Mouse (Mus musculus): Measurements from ENCODE around the gene Mrpl54. TPM values are rescaled to one million over a fixed set of nuclear protein-coding genes. Genes with fewer than 3 reads are reported as not detected.

The Mrpl54 gene
- total and polyA plus RNA-seq, 3 experiments, result 137 to 421 (median 157) TPM

DNA sequence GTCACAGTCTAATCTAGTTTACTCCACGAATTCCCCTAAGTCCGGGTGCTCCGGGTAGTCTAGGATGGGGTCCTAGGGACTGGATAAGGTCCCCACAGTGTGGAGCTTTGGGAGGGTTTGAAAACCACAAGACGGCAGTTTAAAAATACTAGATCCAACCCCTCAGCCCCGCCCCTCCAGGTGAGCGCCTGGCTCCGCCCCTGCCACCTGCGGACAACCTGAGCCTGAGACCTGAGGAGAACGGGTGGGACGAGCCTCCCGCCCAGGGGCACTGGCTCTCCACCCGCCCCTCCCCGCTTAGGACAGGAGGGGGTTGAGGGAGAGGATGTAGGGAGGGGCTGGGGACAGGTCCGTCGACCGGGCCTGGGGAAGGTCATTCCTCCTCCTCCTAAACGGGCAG is 18.0 kb upstream of the Mrpl54 start:
- Histone ChIP-seq H3K79me2 (ENCODE audit: control insufficient read depth, insufficient read depth, low read length, poor library complexity) (no peaks in the 10 kb centered on the region), H3K4me3 (ENCODE audit: control insufficient read depth in 1 of 2, insufficient read depth in 1 of 2, low read depth in 2 of 2, low read length in 2 of 2) (no peak overlapping the region), H3K27ac (ENCODE audit: control insufficient read depth, low read depth, low read length) (no peak overlapping the region), H3K4me1 (ENCODE audit: control insufficient read depth in 1 of 2, insufficient read depth in 2 of 2, low read length in 2 of 2) (peaks cover 2 to 9% of the 10 kb centered on the region in 2 experiments; a peak in 3 of 4 replicates), H3K36me3 (ENCODE audit: control insufficient read depth in 1 of 2, insufficient read depth in 2 of 2, low read length in 2 of 2) (peaks cover 0 to 7% of the 10 kb centered on the region in 2 experiments; a peak in 2 of 4 replicates), H3K9ac (ENCODE audit: control insufficient read depth, low read depth, low read length, poor library complexity, severe bottlenecking) (no peak overlapping the region), H3K9me3 (replicated peaks; ENCODE audit: insufficient read depth, low read length) (no peaks in the 10 kb centered on the region), H3K27me3 (ENCODE audit: control insufficient read depth in 1 of 2, insufficient read depth in 2 of 2, low read length in 2 of 2) (no peaks in the 10 kb centered on the region)
- DNase-seq (ENCODE audit: low read depth, low spot score), result no peak
- TF ChIP-seq SMC3 (IDR thresholded peaks at IDR 0.05; ENCODE audit: low read depth, low read length) (no peak), HCFC1 (IDR thresholded peaks at IDR 0.05; ENCODE audit: low read depth, low read length) (no peak), POLR2AphosphoS2 (IDR thresholded peaks at IDR 0.05; ENCODE audit: low read length) (no peak), CHD1 (IDR thresholded peaks at IDR 0.05; ENCODE audit: low read depth, low read length) (no peak), MYC (IDR thresholded peaks at IDR 0.05; ENCODE audit: low read depth, low read length) (no peak), POLR2AphosphoS5 (IDR thresholded peaks at IDR 0.05; ENCODE audit: borderline replicate concordance, low read depth, low read length) (no peak), MYB (IDR thresholded peaks at IDR 0.05; ENCODE audit: low read depth, low read length) (no peak), MAFK (IDR thresholded peaks at IDR 0.05; ENCODE audit: borderline replicate concordance, low read depth, low read length) (no peak), ZKSCAN1 (IDR thresholded peaks at IDR 0.05; ENCODE audit: low read depth, low read length) (no peak), TCF12 (IDR thresholded peaks at IDR 0.05; ENCODE audit: low read depth, low read length) (no peak), GATA1 (IDR thresholded peaks at IDR 0.05; ENCODE audit: low read depth, low read length) (no peak), UBTF (IDR thresholded peaks at IDR 0.05; ENCODE audit: borderline replicate concordance, insufficient read depth, low read depth, low read length) (no peak)

DNA sequence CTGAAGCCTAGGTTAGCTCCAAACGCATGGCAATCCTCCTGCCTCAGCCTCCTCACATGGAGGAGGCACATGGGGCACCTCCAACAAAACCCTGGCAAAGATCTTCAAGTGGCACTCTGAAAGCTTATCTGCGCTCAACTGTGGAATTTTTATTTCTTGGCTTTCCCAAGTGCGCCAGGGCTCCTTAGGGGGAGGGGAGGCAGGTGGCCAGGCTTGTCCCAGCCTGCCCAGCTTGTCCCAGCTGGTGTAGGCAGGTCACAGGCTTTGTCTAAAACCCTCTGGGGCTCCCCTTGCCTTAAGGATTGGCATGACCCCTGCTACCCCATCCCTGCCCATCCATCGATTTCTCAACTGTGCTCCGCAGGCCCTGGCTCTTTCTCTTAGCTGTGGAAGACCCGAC is 17.5 kb upstream of the Mrpl54 start:
- H3K4me3 ChIP-seq (ENCODE audit: control insufficient read depth in 1 of 2, insufficient read depth in 1 of 2, low read depth in 2 of 2, low read length in 2 of 2), result no peak overlapping the region
- no peak overlapping the region for H3K27ac ChIP-seq (ENCODE audit: control insufficient read depth, low read depth, low read length)
- H3K9me3 ChIP-seq (replicated peaks; ENCODE audit: insufficient read depth, low read length), result no peaks in the 10 kb centered on the region
- DNase-seq (ENCODE audit: low read depth, low spot score), result no peak
- H3K9ac ChIP-seq (ENCODE audit: control insufficient read depth, low read depth, low read length, poor library complexity, severe bottlenecking), result no peak overlapping the region
- H3K79me2 ChIP-seq (ENCODE audit: control insufficient read depth, insufficient read depth, low read length, poor library complexity), result no peaks in the 10 kb centered on the region
- H3K27me3 ChIP-seq (ENCODE audit: control insufficient read depth in 1 of 2, insufficient read depth in 2 of 2, low read length in 2 of 2), result no peaks in the 10 kb centered on the region
- H3K36me3 ChIP-seq (ENCODE audit: control insufficient read depth in 1 of 2, insufficient read depth in 2 of 2, low read length in 2 of 2), result peaks cover 0 to 7% of the 10 kb centered on the region in 2 experiments; a peak in 2 of 4 replicates
- TF ChIP-seq MAFK (IDR thresholded peaks at IDR 0.05; ENCODE audit: borderline replicate concordance, low read depth, low read length), result no peak
- no peak for TF ChIP-seq MAX (IDR thresholded peaks at IDR 0.05; ENCODE audit: low read length)
- TF ChIP-seq POLR2AphosphoS5 (IDR thresholded peaks at IDR 0.05; ENCODE audit: borderline replicate concordance, low read depth, low read length), result no peak
- no peak for TF ChIP-seq GATA1 (IDR thresholded peaks at IDR 0.05; ENCODE audit: low read depth, low read length)
- no peak for TF ChIP-seq TCF12 (IDR thresholded peaks at IDR 0.05; ENCODE audit: low read depth, low read length)
- TF ChIP-seq MAZ (IDR thresholded peaks at IDR 0.05; ENCODE audit: low read depth, low read length), result no peak
- TF ChIP-seq USF1 (IDR thresholded peaks at IDR 0.05; ENCODE audit: low read depth, low read length), result no peak
- TF ChIP-seq BHLHE40 (IDR thresholded peaks at IDR 0.05; ENCODE audit: borderline replicate concordance, low read depth, low read length), result no peak
- H3K4me1 ChIP-seq (ENCODE audit: control insufficient read depth in 1 of 2, insufficient read depth in 2 of 2, low read length in 2 of 2), result peaks cover 2 to 12% of the 10 kb centered on the region in 2 experiments; a peak in 3 of 4 replicates

Measured in MEL (cell line).